Comparison of ENCODE assay signal across 8 mouse cellular contexts in genomic region chr16:16870241-16870616, GRCm38 (mm10). TPM values are rescaled to one million over a fixed set of nuclear protein-coding genes. Genes with fewer than 3 reads are reported as not detected.
DNase-seq lines count a peak whose midpoint lies in the region; ATAC-seq and TF ChIP-seq lines count a peak whose summit lies in the region.

No protein-coding gene starts in this region.

- 31% methylated on average over 7 of the region's 7 CpGs for WGBS in heart, adult 2 months
- 36% methylated on average over 7 of the region's 7 CpGs for WGBS in liver, embryonic 12.5 days (ENCODE audit: insufficient replicate concordance)
- 34% methylated on average over 7 of the region's 7 CpGs for WGBS in stomach, postnatal 0 days

- no peak for TF ChIP-seq EP300 in heart, adult 2 months (IDR thresholded peaks at IDR 0.05; ENCODE audit: insufficient read depth, low read depth, low read length)
- TF ChIP-seq EP300 in stomach, postnatal 0 days (optimal IDR thresholded peaks at IDR 0.05): peak; percentile 20

- DNase-seq in heart, adult 2 months: no peak
- no peak for DNase-seq in heart, adult 18-20 months
- peak; percentile 26 for DNase-seq in thymus, postnatal 4 days
- DNase-seq in thymus, postnatal 10 days (ENCODE audit: low spot score in 2 of 2): no peak
- no peak for DNase-seq in stomach, postnatal 0 days (ENCODE audit: low spot score)
- DNase-seq in adrenal gland, adult 2 months: no peak
- DNase-seq in cerebellum, postnatal 10 days: no peak

- no peak overlapping the region for H3K9ac ChIP-seq in heart, adult 2 months (ENCODE audit: low read depth, low read length)
- peak overlapping the region; percentile 91 for H3K9ac ChIP-seq in liver, embryonic 12.5 days
- H3K9ac ChIP-seq in stomach, postnatal 0 days (ENCODE audit: low read length): peak overlapping the region; percentile 93; the same call in 1 of the 2 replicates

- intact Hi-C loops in heart, adult 2 months (cut with DNase I): loop anchor here (2.0 kb wide), 1 partner anchor 15 kb away; no protein-coding TSS in a partner anchor

- no peak for TF ChIP-seq CTCF in heart, adult 2 months (IDR thresholded peaks at IDR 0.05)
- TF ChIP-seq CTCF in stomach, postnatal 0 days (IDR thresholded peaks at IDR 0.05; ENCODE audit: low read depth): no peak

- no peak for ATAC-seq in liver, embryonic 12.5 days
- ATAC-seq in stomach, postnatal 0 days (ENCODE audit: low FRiP score, low TSS enrichment): peak; percentile 45; the same call in 1 of the 2 replicates

- no peaks in the 10 kb centered on the region for H3K27me3 ChIP-seq in heart, adult 2 months (ENCODE audit: control insufficient read depth, insufficient read depth, low read length)
- H3K27me3 ChIP-seq in liver, embryonic 12.5 days (replicated peaks): no peaks in the 10 kb centered on the region
- H3K27me3 ChIP-seq in stomach, postnatal 0 days (ENCODE audit: control insufficient read depth, insufficient read depth, low read length): no peaks in the 10 kb centered on the region

- H3K36me3 ChIP-seq in heart, adult 2 months (ENCODE audit: control insufficient read depth, insufficient read depth, low read length): peaks cover 6% of the 10 kb centered on the region; the same call in 1 of the 2 replicates
- H3K36me3 ChIP-seq in liver, embryonic 12.5 days: peaks cover 10% of the 10 kb centered on the region
- 0 out of 2 replicates have a peak, but pooled peaks cover 2% of the 10 kb centered on the region for H3K36me3 ChIP-seq in stomach, postnatal 0 days (ENCODE audit: control insufficient read depth, insufficient read depth, low read length)

- H3K4me2 ChIP-seq in liver, embryonic 12.5 days: peak overlapping the region; percentile 79
- H3K4me2 ChIP-seq in stomach, postnatal 0 days (replicated peaks; ENCODE audit: low read depth): peak overlapping the region; percentile 68

- no peak for TF ChIP-seq POLR2A in heart, adult 2 months (IDR thresholded peaks at IDR 0.05; ENCODE audit: insufficient read depth, low read depth, low read length)

- H3K9me3 ChIP-seq in liver, embryonic 12.5 days (replicated peaks): no peaks in the 10 kb centered on the region
- no peaks in the 10 kb centered on the region for H3K9me3 ChIP-seq in stomach, postnatal 0 days (ENCODE audit: control insufficient read depth, low read length)

- H3K27ac ChIP-seq in heart, adult 2 months: peak overlapping the region; percentile 92
- no peak overlapping the region for H3K27ac ChIP-seq in liver, embryonic 12.5 days
- H3K27ac ChIP-seq in stomach, postnatal 0 days (replicated peaks): no peak overlapping the region; the same call in 1 of the 2 replicates

- H3K79me2 ChIP-seq in heart, adult 2 months (replicated peaks; ENCODE audit: control insufficient read depth, insufficient read depth, low read length): 0 out of 2 replicates have a peak, but pooled peaks cover 1% of the 10 kb centered on the region

- H3K4me1 ChIP-seq in heart, adult 2 months (ENCODE audit: control insufficient read depth, insufficient read depth, low read length): 0 out of 2 replicates have a peak, but pooled peaks cover 2% of the 10 kb centered on the region
- H3K4me1 ChIP-seq in liver, embryonic 12.5 days: peaks cover 29% of the 10 kb centered on the region
- 0 out of 2 replicates have a peak, but pooled peaks cover 3% of the 10 kb centered on the region for H3K4me1 ChIP-seq in stomach, postnatal 0 days (replicated peaks; ENCODE audit: control insufficient read depth, insufficient read depth)

- H3K4me3 ChIP-seq in heart, adult 2 months: peak overlapping the region; percentile 75
- H3K4me3 ChIP-seq in liver, embryonic 12.5 days: peak overlapping the region; percentile 93
- peak overlapping the region; percentile 76 for H3K4me3 ChIP-seq in stomach, postnatal 0 days (ENCODE audit: low read depth, low read length)

RNA-seq across cellular contexts. Expression of gene Top3b, which starts 0.3 kb away (rescaled TPM):
- total RNA-seq in heart, adult 2 months (2021): 10 to 100 TPM; 23.7 to 24.3 TPM
- 38.1 and 58.7 TPM in 2 replicates for polyA plus RNA-seq in heart, adult 2 months (2012; rRNA removed)
- total RNA-seq in heart, adult 18-20 months (2021): 10 to 100 TPM; 23.1 to 28.6 TPM
- polyA plus RNA-seq in liver, embryonic 12.5 days (2016; fragmentation: Nextera tagmentation; extraction: Ambion mirVana): 40.8 and 42.2 TPM in 2 replicates
- 29.4 and 33.6 TPM in 2 replicates for polyA plus RNA-seq in stomach, postnatal 0 days (2015; fragmentation: Nextera tagmentation; extraction: Ambion mirVana)
- 10 to 100 TPM; 47.4 to 51.5 TPM for total RNA-seq in adrenal gland, adult 2 months (2021)
- 43.8 and 53.1 TPM in 2 replicates for polyA plus RNA-seq in adrenal gland, adult 2 months (2012; rRNA removed)

RNA-seq across cellular contexts. Expression of gene Vpreb1, which starts 0.4 kb away (rescaled TPM):
- not detected for total RNA-seq in heart, adult 2 months (2021)
- 0.88 TPM in 1 of 2 replicates, not detected in the other for polyA plus RNA-seq in heart, adult 2 months (2012; rRNA removed)
- total RNA-seq in heart, adult 18-20 months (2021): under 1 TPM in 1 of 2 experiments, not detected in 1; 0.39 TPM
- polyA plus RNA-seq in liver, embryonic 12.5 days (2016; fragmentation: Nextera tagmentation; extraction: Ambion mirVana): 0.80 and 0.83 TPM in 2 replicates
- 0.91 and 1.1 TPM in 2 replicates for polyA plus RNA-seq in stomach, postnatal 0 days (2015; fragmentation: Nextera tagmentation; extraction: Ambion mirVana)
- total RNA-seq in adrenal gland, adult 2 months (2021): under 1 TPM; 0.97 to 0.98 TPM
- polyA plus RNA-seq in adrenal gland, adult 2 months (2012; rRNA removed): 4.7 and 4.8 TPM in 2 replicates

RNA-seq across cellular contexts. Expression of gene Igll1, which starts 6.4 kb away (rescaled TPM):
- not detected for total RNA-seq in heart, adult 2 months (2021)
- not detected in 2 replicates for polyA plus RNA-seq in heart, adult 2 months (2012; rRNA removed)
- not detected for total RNA-seq in heart, adult 18-20 months (2021)
- polyA plus RNA-seq in liver, embryonic 12.5 days (2016; fragmentation: Nextera tagmentation; extraction: Ambion mirVana): not detected in 2 replicates
- polyA plus RNA-seq in stomach, postnatal 0 days (2015; fragmentation: Nextera tagmentation; extraction: Ambion mirVana): 0.19 TPM in 1 of 2 replicates, not detected in the other
- total RNA-seq in adrenal gland, adult 2 months (2021): not detected
- not detected in 2 replicates for polyA plus RNA-seq in adrenal gland, adult 2 months (2012; rRNA removed)

RNA-seq across cellular contexts. Expression of gene Ppm1f, which starts 26.0 kb away (rescaled TPM):
- 10 to 100 TPM; 20.9 to 24.6 TPM for total RNA-seq in heart, adult 2 months (2021)
- polyA plus RNA-seq in heart, adult 2 months (2012; rRNA removed): 15.6 and 20.9 TPM in 2 replicates
- total RNA-seq in heart, adult 18-20 months (2021): 10 to 100 TPM; 26.3 to 28.6 TPM
- 13.8 and 14.4 TPM in 2 replicates for polyA plus RNA-seq in liver, embryonic 12.5 days (2016; fragmentation: Nextera tagmentation; extraction: Ambion mirVana)
- 5.5 and 6.0 TPM in 2 replicates for polyA plus RNA-seq in stomach, postnatal 0 days (2015; fragmentation: Nextera tagmentation; extraction: Ambion mirVana)
- 10 to 100 TPM; 39.2 to 48.9 TPM for total RNA-seq in adrenal gland, adult 2 months (2021)
- 15.4 and 18.9 TPM in 2 replicates for polyA plus RNA-seq in adrenal gland, adult 2 months (2012; rRNA removed)

RNA-seq across cellular contexts. Expression of gene Spag6l, which starts 41.0 kb away (rescaled TPM):
- under 1 TPM in 1 of 2 experiments, not detected in 1; 0.23 TPM for total RNA-seq in heart, adult 2 months (2021)
- 0.15 and 0.53 TPM in 2 replicates for polyA plus RNA-seq in heart, adult 2 months (2012; rRNA removed)
- under 1 TPM in 1 of 2 experiments, not detected in 1; 0.54 TPM for total RNA-seq in heart, adult 18-20 months (2021)
- not detected in 2 replicates for polyA plus RNA-seq in liver, embryonic 12.5 days (2016; fragmentation: Nextera tagmentation; extraction: Ambion mirVana)
- 0.17 and 0.45 TPM in 2 replicates for polyA plus RNA-seq in stomach, postnatal 0 days (2015; fragmentation: Nextera tagmentation; extraction: Ambion mirVana)
- total RNA-seq in adrenal gland, adult 2 months (2021): under 1 TPM; 0.31 to 0.35 TPM
- polyA plus RNA-seq in adrenal gland, adult 2 months (2012; rRNA removed): not detected in 2 replicates
